Mouse (Mus musculus): ENCODE results near the gene Itgad.

DNA sequence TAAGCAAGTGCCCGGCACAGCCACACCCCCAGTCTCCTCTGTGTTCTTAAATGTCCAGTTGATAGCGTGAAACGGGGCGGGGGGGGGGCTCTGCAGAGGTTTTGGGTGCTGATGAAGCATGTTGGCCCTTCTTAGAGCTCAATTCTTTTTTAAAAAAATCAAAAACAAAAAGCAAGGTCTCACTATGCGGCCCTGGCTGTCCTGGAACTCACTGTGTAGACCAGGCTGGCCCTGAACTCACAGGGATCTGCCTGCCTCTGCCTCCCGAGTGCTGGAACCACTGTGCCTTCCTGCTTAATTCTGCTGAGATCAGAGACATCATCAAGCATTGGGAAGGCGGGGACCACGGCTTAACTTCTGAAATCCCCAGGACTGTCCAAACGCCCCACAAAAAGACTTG is 47.4 kb downstream of the Itgad start:
- TF ChIP-seq POLR2A (IDR thresholded peaks at IDR 0.05; ENCODE audit: insufficient read length, low read depth) (peak; percentile 23), E2F4 (IDR thresholded peaks at IDR 0.05; ENCODE audit: insufficient read depth) (no peak), MAX (IDR thresholded peaks at IDR 0.05; ENCODE audit: low read depth) (no peak), POLR2AphosphoS2 (IDR thresholded peaks at IDR 0.05; ENCODE audit: insufficient read length, low read depth) (peak; percentile 60), USF1 (IDR thresholded peaks at IDR 0.05; ENCODE audit: low read depth) (no peak), TCF12 (IDR thresholded peaks at IDR 0.05; ENCODE audit: insufficient read depth, poor library complexity, severe bottlenecking) (no peak), MYOG (IDR thresholded peaks at IDR 0.05; ENCODE audit: control insufficient read depth in 1 of 3, insufficient read depth in 1 of 3, insufficient read length in 2 of 3, low read depth in 2 of 3) (no peak), MYOD1 (IDR thresholded peaks at IDR 0.05; ENCODE audit: control insufficient read depth in 1 of 3, insufficient read length in 2 of 3, low read depth in 2 of 3) (no peak), CEBPB (IDR thresholded peaks at IDR 0.05; ENCODE audit: insufficient read depth, poor library complexity, severe bottlenecking) (no peak)
